8 mouse cellular contexts compared by ENCODE assay signal in genomic region chr4:24019178-24020104, GRCm38 (mm10).
DNase-seq lines count a peak whose midpoint lies in the region; ATAC-seq lines count a peak whose summit lies in the region.
"Had no signal": no experiment of that assay in that cellular context is flagged by ENCODE, and none has a peak within 500 bp of the region (broad histone marks: within the 10 kb centered on the region; RNA-seq: fewer than 3 reads in every experiment).

No protein-coding gene starts in this region.

- H3K4me1 ChIP-seq in liver, embryonic 11.5 days (replicated peaks; ENCODE audit: control insufficient read depth, insufficient read depth, low read length), result no peaks in the 10 kb centered on the region
- peaks cover 5% of the 10 kb centered on the region; the same call in 1 of the 2 replicates for H3K4me1 ChIP-seq in forebrain, embryonic 14.5 days (ENCODE audit: control insufficient read depth, insufficient read depth, low read length)
- H3K4me1 ChIP-seq: neural tube, embryonic 12.5 days had no signal

- no peak overlapping the region for H3K4me2 ChIP-seq in liver, embryonic 11.5 days
- H3K4me2 ChIP-seq in forebrain, embryonic 14.5 days (ENCODE audit: low read length), result peak overlapping the region; percentile 24
- H3K4me2 ChIP-seq: neural tube, embryonic 12.5 days had no signal

- no peak for ATAC-seq in liver, embryonic 11.5 days (replicated peaks; ENCODE audit: low FRiP score)
- peak; percentile 95 for ATAC-seq in forebrain, embryonic 14.5 days

- DNase-seq in liver, result peak; percentile 27
- no peak for DNase-seq in liver, embryonic 11.5 days (ENCODE audit: low spot score)
- peak; percentile 3 to 4 for DNase-seq in adrenal gland, postnatal 4 days (ENCODE audit: low spot score in 2 of 2)
- DNase-seq in forebrain, embryonic 14.5 days (ENCODE audit: low spot score), result peak; percentile 95
- peak; percentile 17 to 48 for DNase-seq in layer of hippocampus, postnatal 25 days (ENCODE audit: extremely low spot score in 1 of 2, low spot score in 1 of 2)
- DNase-seq in retina, postnatal 7 days (ENCODE audit: low read depth, low spot score), result peak; percentile 14
- DNase-seq in thymus, adult 18-20 months, result no peak

- no peaks in the 10 kb centered on the region for H3K9me3 ChIP-seq in liver, embryonic 11.5 days (ENCODE audit: control insufficient read depth, low read length)
- no peaks in the 10 kb centered on the region for H3K9me3 ChIP-seq in forebrain, embryonic 14.5 days (replicated peaks; ENCODE audit: control insufficient read depth, low read length)
- H3K9me3 ChIP-seq: neural tube, embryonic 12.5 days had no signal

- H3K36me3 ChIP-seq in liver, embryonic 11.5 days (ENCODE audit: control insufficient read depth, insufficient read depth, low read length), result no peaks in the 10 kb centered on the region
- no peaks in the 10 kb centered on the region for H3K36me3 ChIP-seq in forebrain, embryonic 14.5 days (ENCODE audit: control insufficient read depth, insufficient read depth, low read length)
- H3K36me3 ChIP-seq: neural tube, embryonic 12.5 days had no signal

- 76% methylated on average over 11 of the region's 11 CpGs for WGBS in liver, embryonic 11.5 days
- 11% methylated on average over 11 of the region's 11 CpGs for WGBS in forebrain, embryonic 14.5 days

- H3K9ac ChIP-seq in liver, embryonic 11.5 days (ENCODE audit: low read depth, low read length), result no peak overlapping the region
- no peak overlapping the region for H3K9ac ChIP-seq in forebrain, embryonic 14.5 days (ENCODE audit: low read length)
- H3K9ac ChIP-seq: neural tube, embryonic 12.5 days had no signal

- H3K4me3 ChIP-seq in liver, embryonic 11.5 days (ENCODE audit: low read depth, low read length), result no peak overlapping the region
- no peak overlapping the region for H3K4me3 ChIP-seq in forebrain, embryonic 14.5 days (ENCODE audit: low read depth, low read length)
- H3K4me3 ChIP-seq: neural tube, embryonic 12.5 days had no signal

- no peaks in the 10 kb centered on the region for H3K27me3 ChIP-seq in liver, embryonic 11.5 days (replicated peaks; ENCODE audit: control insufficient read depth, insufficient read depth, low read length)
- no peaks in the 10 kb centered on the region for H3K27me3 ChIP-seq in forebrain, embryonic 14.5 days (replicated peaks; ENCODE audit: control insufficient read depth, insufficient read depth, low read length)
- H3K27me3 ChIP-seq: neural tube, embryonic 12.5 days had no signal

- H3K27ac ChIP-seq in liver, embryonic 11.5 days (ENCODE audit: low read depth, low read length), result no peak overlapping the region
- peak overlapping the region; percentile 70 for H3K27ac ChIP-seq in forebrain, embryonic 14.5 days (ENCODE audit: low read depth, low read length)
- H3K27ac ChIP-seq: neural tube, embryonic 12.5 days had no signal

Comparison
In these comparisons a context has a peak if more than half of its experiments do, and no peak if none do; other contexts are left out.
1. DNase-seq: peak in liver (single experiment), adrenal gland, postnatal 4 days (2 of 2), forebrain, embryonic 14.5 days (single experiment), layer of hippocampus, postnatal 25 days (2 of 2) and retina, postnatal 7 days (single experiment); none in liver, embryonic 11.5 days (single experiment) and thymus, adult 18-20 months (0 of 2).